Comparison of ENCODE assay signal across 33 mouse cellular contexts in genomic region chr2:92554536-92554935, GRCm38 (mm10). TPM values are rescaled to one million over a fixed set of nuclear protein-coding genes. Genes with fewer than 3 reads are reported as not detected.
"Had no signal": no experiment of that assay in that cellular context is flagged by ENCODE, and none has a peak within 500 bp of the region (broad histone marks: within the 10 kb centered on the region; RNA-seq: fewer than 3 reads in every experiment).

No protein-coding gene starts in this region.

- H3K9me3 ChIP-seq: limb, embryonic 10.5 days; limb, embryonic 12.5 days; limb, embryonic 13.5 days; limb, embryonic 15.5 days; liver, embryonic 12.5 days; liver, embryonic 13.5 days; liver, embryonic 15.5 days; lung, embryonic 15.5 days; midbrain, embryonic 10.5 days; midbrain, embryonic 12.5 days; midbrain, embryonic 13.5 days; midbrain, embryonic 15.5 days; neural tube, embryonic 12.5 days; neural tube, embryonic 13.5 days had no signal

- H3K4me3 ChIP-seq: limb, embryonic 10.5 days; limb, embryonic 12.5 days; limb, embryonic 13.5 days; limb, embryonic 15.5 days; liver, embryonic 12.5 days; liver, embryonic 13.5 days; liver, embryonic 15.5 days; lung, embryonic 15.5 days; megakaryocyte, embryonic 14.5 days; midbrain, embryonic 10.5 days; midbrain, embryonic 12.5 days; midbrain, embryonic 13.5 days; midbrain, embryonic 15.5 days; myocyte; neural tube, embryonic 12.5 days; neural tube, embryonic 13.5 days had no signal

- H3K27ac ChIP-seq: limb, embryonic 10.5 days; limb, embryonic 12.5 days; limb, embryonic 13.5 days; limb, embryonic 15.5 days; liver, embryonic 12.5 days; liver, embryonic 13.5 days; liver, embryonic 14.5 days; liver, embryonic 15.5 days; lung, embryonic 15.5 days; macrophage; midbrain, embryonic 10.5 days; midbrain, embryonic 12.5 days; midbrain, embryonic 13.5 days; midbrain, embryonic 15.5 days; neural tube, embryonic 12.5 days; neural tube, embryonic 13.5 days had no signal

- H3K4me2 ChIP-seq: limb, embryonic 12.5 days; limb, embryonic 13.5 days; limb, embryonic 15.5 days; liver, embryonic 11.5 days; liver, embryonic 12.5 days; liver, embryonic 13.5 days; liver, embryonic 15.5 days; lung, embryonic 14.5 days; lung, embryonic 15.5 days; midbrain, embryonic 11.5 days; midbrain, embryonic 12.5 days; midbrain, embryonic 13.5 days; midbrain, embryonic 15.5 days; neural tube, embryonic 12.5 days; neural tube, embryonic 13.5 days had no signal

- H3K36me3 ChIP-seq: limb, embryonic 10.5 days; limb, embryonic 12.5 days; limb, embryonic 13.5 days; limb, embryonic 15.5 days; liver, embryonic 12.5 days; liver, embryonic 13.5 days; liver, embryonic 15.5 days; lung, embryonic 15.5 days; midbrain, embryonic 10.5 days; midbrain, embryonic 12.5 days; midbrain, embryonic 13.5 days; midbrain, embryonic 15.5 days; neural tube, embryonic 12.5 days; neural tube, embryonic 13.5 days had no signal

- H3K27me3 ChIP-seq: limb, embryonic 12.5 days; limb, embryonic 15.5 days; liver, embryonic 12.5 days; liver, embryonic 13.5 days; liver, embryonic 15.5 days; lung, embryonic 15.5 days; midbrain, embryonic 12.5 days; midbrain, embryonic 13.5 days; midbrain, embryonic 15.5 days; neural tube, embryonic 12.5 days; neural tube, embryonic 13.5 days had no signal

- DNase-seq: left cerebral cortex, postnatal 4 days; liver; liver, embryonic 13.5 days; liver, postnatal 0 days; lung, adult 18-20 months; lung, adult 2 months; lung, embryonic 14.5 days; lung, postnatal 10 days; lung, postnatal 14 days; lung, postnatal 36 days; lung, postnatal 4 days; midbrain, embryonic 14.5 days had no signal

- H3K9ac ChIP-seq: limb, embryonic 12.5 days; limb, embryonic 13.5 days; limb, embryonic 15.5 days; liver, embryonic 12.5 days; liver, embryonic 13.5 days; liver, embryonic 14.5 days; liver, embryonic 15.5 days; liver, postnatal 0 days; lung, embryonic 14.5 days; lung, embryonic 15.5 days; midbrain, embryonic 12.5 days; midbrain, embryonic 13.5 days; midbrain, embryonic 15.5 days; neural tube, embryonic 12.5 days; neural tube, embryonic 13.5 days had no signal

- H3K4me1 ChIP-seq: limb, embryonic 10.5 days; limb, embryonic 12.5 days; limb, embryonic 13.5 days; limb, embryonic 15.5 days; liver, embryonic 12.5 days; liver, embryonic 13.5 days; liver, embryonic 15.5 days; lung, embryonic 15.5 days; midbrain, embryonic 12.5 days; midbrain, embryonic 13.5 days; midbrain, embryonic 15.5 days; neural tube, embryonic 12.5 days; neural tube, embryonic 13.5 days had no signal

- ATAC-seq: liver, embryonic 12.5 days; liver, postnatal 0 days; lung, postnatal 0 days; midbrain, embryonic 13.5 days; midbrain, embryonic 15.5 days; midbrain, embryonic 16.5 days had no signal

RNA-seq across cellular contexts. Expression of gene Chst1, which starts 45.0 kb away (rescaled TPM):
- polyA plus RNA-seq: macrophage had no signal
